ENCODE assay signal across 7 mouse cellular contexts in genomic region chr4:155409058-155409776, GRCm38 (mm10). TPM values are rescaled to one million over a fixed set of nuclear protein-coding genes. Genes with fewer than 3 reads are reported as not detected.
DNase-seq lines count a peak whose midpoint lies in the region; ATAC-seq lines count a peak whose summit lies in the region.

Gene Cfap74 (plus strand): TSS chr4:155409190.

- ATAC-seq in inflammation-experienced regulatory T-cells, adult 6 months, result peak; percentile 35
- peak; percentile 41; the same call in 1 of the 2 replicates for ATAC-seq in megakaryocyte-erythroid progenitor cell, adult 5-6 weeks (replicated peaks; ENCODE audit: low FRiP score, low TSS enrichment, poor library complexity, severe bottlenecking)

- peak; percentile 82 for DNase-seq in adrenal gland, adult 2 months
- peak; percentile 93 for DNase-seq in embryo, embryonic 10.5 days (ENCODE audit: low spot score)
- DNase-seq in gastrocnemius, postnatal 25 days, result peak; percentile 78
- DNase-seq in left cerebral cortex, adult 9 months (ENCODE audit: low spot score in 2 of 2), result peak; percentile 72 to 84
- peak; percentile 82 to 85 for DNase-seq in right cerebral cortex, postnatal 36 days (ENCODE audit: low spot score in 2 of 2)

RNA-seq across cellular contexts. Expression of gene Cfap74, which starts in this region (rescaled TPM):
- under 1 TPM; 0.62 to 0.63 TPM for total RNA-seq in adrenal gland, adult 2 months (2021)
- polyA plus RNA-seq in adrenal gland, adult 2 months (2012; rRNA removed), result 0.50 and 0.65 TPM in 2 replicates
- total RNA-seq in gastrocnemius, postnatal 25 days (2021), result under 1 TPM; 0.77 to 0.94 TPM
- polyA plus RNA-seq in inflammation-experienced regulatory T-cells, adult 6 months (2017; shearing (Covaris generic)), result 1 to 10 TPM in 2 of 3 experiments, under 1 TPM in 1; 0.47 to 3.1 (median 3.1) TPM
- 2.9 TPM in 1 of 2 replicates, not detected in the other for total RNA-seq in megakaryocyte-erythroid progenitor cell, adult 5-6 weeks (2014; fragmentation: Nextera tagmentation)
- total RNA-seq in megakaryocyte-erythroid progenitor cell, adult 5-6 weeks (2017), result 0.38 TPM in 1 of 2 replicates, not detected in the other

Comparison
In these comparisons a context has a peak if more than half of its experiments do, and no peak if none do; other contexts are left out.
1. Peak in every context shown above with its lines: DNase-seq and ATAC-seq.
2. Peak in DNase-seq in adrenal gland, adult 2 months; RNA of the gene not detected or under 1 TPM.
3. Peak in DNase-seq in gastrocnemius, postnatal 25 days; RNA of the gene not detected or under 1 TPM.